Mouse (Mus musculus) lung, postnatal 0 days (tissue): Measurements from ENCODE around the gene Egln2.

Experiments
- CTCF ChIP-seq: IDR thresholded peaks from 2 replicates; pipeline ENCODE4 v1.5.1; 2016; ENCODE audit warnings: antibody characterized with exemption, mild to moderate bottlenecking
- EP300 ChIP-seq: IDR thresholded peaks from 2 replicates; pipeline ENCODE4 v1.6.1; 2016; ENCODE audit warnings: antibody characterized with exemption, mild to moderate bottlenecking, control low read depth

GRCm38 (mm10) chr7:27110327-27110726, 56.3 kb downstream of the Egln2 start:
- TF ChIP-seq EP300: no peak
- TF ChIP-seq CTCF: no peak
